Mouse (Mus musculus) testis, adult 2 months (tissue): ENCODE results near the gene Fam214b. TPM values are rescaled to one million over a fixed set of nuclear protein-coding genes. Genes with fewer than 3 reads are reported as not detected.

ENCODE experiments used
- H3K27ac ChIP-seq: fragments of 200-500 bp; 2 replicates; pipeline ENCODE4 v1.5.1; 2012; ENCODE audit warnings: low read depth, low read length; ENCODE audit not compliant: control insufficient read depth, insufficient read depth
- H3K27me3 ChIP-seq: fragments of 200-500 bp; 2 replicates; pipeline ENCODE4 v1.6.1; 2012; ENCODE audit warnings: mild to moderate bottlenecking, low read length, moderate library complexity; ENCODE audit not compliant: control insufficient read depth, insufficient read depth
- H3K36me3 ChIP-seq: fragments of 200-500 bp; 2 replicates; pipeline ENCODE4 v1.6.1; 2012; ENCODE audit warnings: mild to moderate bottlenecking, low read length; ENCODE audit not compliant: control insufficient read depth, insufficient read depth
- H3K4me1 ChIP-seq: fragments of 200-500 bp; 2 replicates; pipeline ENCODE4 v1.6.1; 2012; ENCODE audit warnings: low read length; ENCODE audit not compliant: control insufficient read depth, insufficient read depth
- H3K4me3 ChIP-seq: fragments of 200-500 bp; 2 replicates; pipeline ENCODE4 v1.5.1; 2012; ENCODE audit warnings: low read depth, mild to moderate bottlenecking, low read length, moderate library complexity, mixed read lengths; ENCODE audit not compliant: control insufficient read depth
- CTCF ChIP-seq: fragments of 200-500 bp; IDR thresholded peaks from 2 replicates; pipeline ENCODE4 v1.5.1; 2012; ENCODE audit warnings: low read depth, mild to moderate bottlenecking, inconsistent platforms, low read length, moderate library complexity; ENCODE audit not compliant: control insufficient read depth, insufficient read depth, insufficient replicate concordance
- POLR2A ChIP-seq: fragments of 200-500 bp; IDR thresholded peaks from 2 replicates; pipeline ENCODE4 v1.6.1; 2012; ENCODE audit warnings: low read depth, mild to moderate bottlenecking, inconsistent platforms, low read length, moderate library complexity; ENCODE audit not compliant: control insufficient read depth
- polyA plus RNA-seq: library from polyadenylated mRNA; depleted of rRNA; stranded (reverse); fragments of >200 nt; gene quantifications from 2 replicates; pipeline ENCODE4 v1.2.3, GENCODE M21; 2012; rRNA removed

Fam214b gene
- polyA plus RNA-seq: 41.4 and 46.3 TPM in 2 replicates

DNA sequence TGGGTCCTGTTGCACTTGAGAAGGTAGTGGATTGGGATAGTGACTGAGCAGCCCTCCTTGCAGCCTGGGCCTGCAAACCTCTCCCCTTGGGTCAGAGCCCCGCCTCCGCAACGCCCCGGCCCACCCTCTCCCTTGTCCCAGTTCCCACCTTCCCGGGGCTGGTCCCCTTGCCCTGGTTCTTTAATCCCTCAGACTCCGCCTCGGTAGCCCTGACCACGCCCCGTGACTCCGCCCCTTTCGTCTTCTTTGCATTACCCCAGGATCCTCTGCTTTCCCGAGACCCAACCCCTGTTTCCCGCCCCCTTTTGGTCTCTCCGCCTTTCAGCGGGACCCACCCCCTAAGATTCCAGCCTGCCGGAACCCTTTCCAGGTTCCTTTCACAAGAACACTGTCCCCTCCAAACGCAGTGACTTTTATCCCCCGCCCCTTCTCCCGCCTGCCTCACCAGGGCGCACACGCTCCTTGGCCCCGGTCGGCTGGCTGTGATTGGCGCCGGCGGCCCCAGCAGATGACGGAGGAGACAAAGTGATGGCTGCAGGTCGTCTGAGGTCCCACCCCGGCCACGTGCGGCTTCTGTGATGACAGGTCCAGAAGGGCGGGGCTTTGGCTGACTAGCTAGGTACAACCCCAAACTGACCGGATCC lies at the start of gene Fam214b:
TSS of gene Fam214b (minus strand) at position 562 of the 644 bp plus-strand sequence.
- Histone ChIP-seq H3K4me3 (peak within 1 kb of the TSS; percentile 84), H3K4me1 (peaks cover 13% of the 10 kb centered on the region), H3K27ac (peak within 1 kb of the TSS; percentile 55), H3K36me3 (no peaks in the 10 kb centered on the region), H3K27me3 (peaks cover 6% of the 10 kb centered on the region)
- TF ChIP-seq POLR2A (peak; percentile 43; the same call in 1 of the 2 replicates), CTCF (no peak)

- no peaks in the 10 kb centered on the region for H3K36me3 ChIP-seq
- no peaks in the 10 kb centered on the region for H3K4me1 ChIP-seq
- TF ChIP-seq POLR2A: no peak
- no peak for TF ChIP-seq CTCF
- no peaks in the 10 kb centered on the region for H3K27me3 ChIP-seq
- no peak overlapping the region for H3K4me3 ChIP-seq
- H3K27ac ChIP-seq: no peak overlapping the region
Measured at GRCm38 (mm10) chr4:43091183-43091582, 45.2 kb upstream of the Fam214b start.

DNA sequence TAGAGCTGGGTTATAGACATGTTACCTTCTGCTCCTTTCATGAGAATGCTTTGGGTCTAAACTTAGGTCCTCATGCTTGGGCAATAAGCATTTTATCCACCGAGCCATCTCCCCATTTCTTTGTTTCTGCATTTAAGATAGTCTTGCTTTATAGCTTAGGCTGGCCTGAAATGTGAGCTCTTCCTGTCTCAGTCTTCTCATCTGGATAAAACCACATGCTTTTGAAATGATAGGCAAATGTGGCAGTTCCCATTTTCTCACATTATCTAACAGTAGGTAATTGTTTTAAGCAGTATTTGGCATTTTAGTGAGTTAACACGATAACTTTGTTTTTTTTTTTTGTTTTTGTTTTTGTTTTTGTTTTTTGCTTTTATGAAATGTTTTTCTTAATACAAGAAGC lies 43.9 kb upstream of the Fam214b start:
- H3K4me1 ChIP-seq: no peaks in the 10 kb centered on the region
- TF ChIP-seq CTCF (no peak), POLR2A (no peak)
- no peak overlapping the region for H3K4me3 ChIP-seq
- H3K36me3 ChIP-seq: no peaks in the 10 kb centered on the region
- H3K27me3 ChIP-seq: no peaks in the 10 kb centered on the region
- no peak overlapping the region for H3K27ac ChIP-seq

DNA sequence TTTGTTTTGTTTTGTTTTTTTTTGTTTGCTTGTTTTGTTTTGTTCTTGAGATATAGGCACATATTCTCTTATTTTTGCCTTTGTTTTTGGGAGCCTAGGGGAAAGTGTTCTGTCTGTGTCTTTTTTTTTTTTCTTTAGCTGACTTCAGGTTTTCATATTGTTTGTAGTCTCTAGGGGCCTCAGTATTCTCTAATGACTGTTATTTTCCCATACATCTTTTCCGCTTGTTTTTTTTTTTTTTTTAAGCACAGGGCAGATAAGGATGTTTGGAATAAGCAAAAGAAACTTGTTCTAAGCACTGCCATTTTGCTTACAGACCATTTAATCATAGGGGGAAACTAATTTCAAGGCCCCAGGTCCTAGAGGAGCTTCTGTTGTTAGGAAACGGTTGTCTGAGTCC lies 36.4 kb upstream of the Fam214b start:
- Histone ChIP-seq H3K4me3 (no peak overlapping the region), H3K27me3 (no peaks in the 10 kb centered on the region), H3K36me3 (no peaks in the 10 kb centered on the region), H3K27ac (no peak overlapping the region), H3K4me1 (no peaks in the 10 kb centered on the region)
- TF ChIP-seq POLR2A: no peak
- no peak for TF ChIP-seq CTCF

DNA sequence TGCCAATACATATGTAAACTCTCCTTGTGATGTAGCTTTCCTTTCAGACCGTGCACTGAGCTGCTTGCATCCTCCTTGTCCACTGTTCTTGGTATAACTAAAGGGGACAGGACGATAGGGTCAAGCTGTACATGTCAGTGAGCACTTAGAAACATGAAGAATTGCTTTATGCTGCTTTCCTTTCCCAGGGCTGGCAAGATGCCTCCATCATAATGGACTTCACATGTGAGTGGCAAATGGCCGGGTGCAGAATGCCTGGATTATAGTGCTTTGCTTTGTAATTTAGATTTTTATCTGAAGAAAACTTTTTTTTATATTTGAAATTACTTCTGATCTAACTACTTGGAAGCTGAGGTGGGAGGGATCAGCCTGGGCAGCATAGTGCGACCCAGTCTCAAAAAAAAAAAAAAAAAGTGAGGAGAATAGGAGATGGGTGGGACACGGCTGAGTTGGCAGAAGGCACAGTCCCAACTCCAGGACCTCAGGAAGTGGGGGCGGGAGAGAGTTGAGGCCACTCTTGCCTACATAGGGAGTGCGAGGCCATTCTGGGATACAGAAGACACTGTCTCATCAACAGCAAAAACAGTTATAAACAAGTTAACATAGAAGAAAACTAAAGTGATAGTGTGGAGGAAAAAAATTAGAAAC lies 32.2 kb upstream of the Fam214b start:
- Histone ChIP-seq H3K4me1 (no peaks in the 10 kb centered on the region), H3K4me3 (no peak overlapping the region), H3K27ac (no peak overlapping the region), H3K27me3 (no peaks in the 10 kb centered on the region), H3K36me3 (no peaks in the 10 kb centered on the region)
- TF ChIP-seq POLR2A (no peak), CTCF (no peak)

DNA sequence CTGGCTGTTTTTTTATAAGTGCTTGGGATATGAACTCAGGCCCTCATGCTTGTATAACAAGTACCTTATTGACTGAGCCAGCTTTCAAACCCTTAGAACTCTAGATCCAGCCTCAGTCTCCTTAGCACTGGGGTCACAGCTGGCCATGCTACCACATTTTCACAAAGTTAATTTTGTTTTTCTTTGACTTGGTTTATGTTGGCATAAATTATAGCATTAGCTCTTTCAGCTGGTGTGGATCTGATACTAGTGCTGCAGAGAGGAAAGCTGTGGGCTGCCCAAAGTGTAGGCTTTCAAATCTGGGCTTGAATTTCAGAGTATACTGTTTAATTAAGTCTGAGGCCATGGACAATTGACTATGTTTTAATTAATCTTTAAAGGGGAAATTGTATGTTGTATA lies 28.9 kb upstream of the Fam214b start:
- Histone ChIP-seq H3K36me3 (no peaks in the 10 kb centered on the region), H3K4me1 (no peaks in the 10 kb centered on the region), H3K27ac (no peak overlapping the region), H3K27me3 (no peaks in the 10 kb centered on the region), H3K4me3 (no peak overlapping the region)
- TF ChIP-seq CTCF (no peak), POLR2A (no peak)

DNA sequence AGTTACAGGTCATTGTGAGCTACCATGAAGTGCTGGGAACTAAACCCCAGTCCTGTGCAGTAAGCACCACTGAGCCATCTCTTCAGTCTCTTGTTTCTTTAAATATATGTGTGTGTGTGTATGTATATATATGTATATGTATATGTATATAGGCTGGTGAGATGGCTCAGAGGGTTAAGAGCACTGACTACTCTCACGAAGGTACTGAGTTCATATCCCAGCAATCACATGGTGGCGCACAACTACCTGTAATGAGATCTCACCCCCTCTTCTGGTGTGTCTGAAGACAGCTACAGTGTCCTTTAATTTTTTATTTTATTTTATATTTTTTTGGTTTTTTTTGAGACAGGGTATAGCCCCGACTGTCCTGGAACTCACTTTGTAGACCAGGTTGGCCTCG lies 19.5 kb upstream of the Fam214b start:
- Histone ChIP-seq H3K4me3 (no peak overlapping the region), H3K27ac (no peak overlapping the region), H3K27me3 (no peaks in the 10 kb centered on the region), H3K4me1 (no peaks in the 10 kb centered on the region), H3K36me3 (no peaks in the 10 kb centered on the region)
- TF ChIP-seq CTCF: no peak
- no peak for TF ChIP-seq POLR2A

GRCm38 (mm10) chr4:43060286-43060685 lies 14.3 kb upstream of the Fam214b start:
- Histone ChIP-seq H3K27ac (no peak overlapping the region), H3K4me3 (no peak overlapping the region), H3K4me1 (peaks cover 7% of the 10 kb centered on the region), H3K27me3 (no peaks in the 10 kb centered on the region), H3K36me3 (no peaks in the 10 kb centered on the region)
- TF ChIP-seq CTCF (no peak), POLR2A (no peak)
